Mouse (Mus musculus) myocyte (in vitro differentiated cells): ENCODE results near the gene Gpr15. TPM values are rescaled to one million over a fixed set of nuclear protein-coding genes. Genes with fewer than 3 reads are reported as not detected.

Experiments
- H3K27me3 ChIP-seq: one replicate; pipeline ENCODE4 v1.6.1; 2011; ENCODE audit not compliant: control insufficient read depth, insufficient read depth, insufficient read length
- H3K36me3 ChIP-seq: one replicate; pipeline ENCODE4 v1.6.1; 2011; ENCODE audit not compliant: control insufficient read depth, insufficient read depth
- H3K4me2 ChIP-seq: one replicate; pipeline ENCODE4 v1.6.1; 2011; ENCODE audit warnings: low read depth, control low read depth
- H3K4me3 ChIP-seq: one replicate; pipeline ENCODE4 v1.5.1; 2011; ENCODE audit warnings: mild to moderate bottlenecking, control low read depth, moderate library complexity
- H3K79me2 ChIP-seq: one replicate; pipeline ENCODE4 v1.6.1; 2011; ENCODE audit not compliant: control insufficient read depth, insufficient read depth
- H3ac ChIP-seq: one replicate; pipeline ENCODE4 v1.6.1; 2011; ENCODE audit not compliant: control insufficient read depth, insufficient read length
- CEBPB ChIP-seq: IDR thresholded peaks from 2 replicates; pipeline ENCODE4 v1.6.1; 2011; ENCODE audit warnings: mild to moderate bottlenecking, moderate library complexity; ENCODE audit not compliant: poor library complexity, insufficient read depth, severe bottlenecking
- E2F4 ChIP-seq: IDR thresholded peaks from one replicate; pipeline ENCODE4 v1.6.1; 2011; ENCODE audit warnings: mild to moderate bottlenecking, control low read depth, moderate library complexity; ENCODE audit not compliant: insufficient read depth
- MAX ChIP-seq: IDR thresholded peaks from one replicate; pipeline ENCODE4 v1.6.1; 2011; ENCODE audit warnings: low read depth, mild to moderate bottlenecking, control low read depth
- MYOD1 ChIP-seq, 3 experiments: IDR thresholded peaks; one replicate each; pipeline ENCODE4 v1.6.1; 2011; ENCODE audit warnings: control low read depth in 2 of 3, low read depth in 2 of 3, mild to moderate bottlenecking in 2 of 3, moderate library complexity in 1 of 3; ENCODE audit not compliant: insufficient read length in 2 of 3, control insufficient read depth in 1 of 3
- MYOG ChIP-seq, 3 experiments: IDR thresholded peaks; one replicate each; pipeline ENCODE4 v1.6.1; 2011; ENCODE audit warnings: control low read depth in 2 of 3, low read depth in 2 of 3, mild to moderate bottlenecking in 2 of 3; ENCODE audit not compliant: insufficient read length in 2 of 3, control insufficient read depth in 1 of 3, insufficient read depth in 1 of 3
- POLR2A ChIP-seq: IDR thresholded peaks from one replicate; pipeline ENCODE4 v1.6.1; 2011; ENCODE audit warnings: low read depth, mild to moderate bottlenecking, control low read depth, moderate library complexity; ENCODE audit not compliant: insufficient read length
- POLR2AphosphoS2 ChIP-seq: IDR thresholded peaks from one replicate; pipeline ENCODE4 v1.6.1; 2011; ENCODE audit warnings: low read depth, control low read depth; ENCODE audit not compliant: insufficient read length
- REST ChIP-seq: IDR thresholded peaks from one replicate; pipeline ENCODE4 v1.6.1; 2011; ENCODE audit warnings: mild to moderate bottlenecking, control low read depth, moderate library complexity; ENCODE audit not compliant: insufficient read depth, insufficient read length
- SRF ChIP-seq: IDR thresholded peaks from one replicate; pipeline ENCODE4 v1.6.1; 2011; ENCODE audit warnings: low read depth; ENCODE audit not compliant: control insufficient read depth, insufficient read length
- TCF12 ChIP-seq: IDR thresholded peaks from one replicate; pipeline ENCODE4 v1.6.1; 2011; ENCODE audit warnings: mild to moderate bottlenecking, control low read depth; ENCODE audit not compliant: poor library complexity, insufficient read depth, severe bottlenecking
- TCF3 ChIP-seq: IDR thresholded peaks from one replicate; pipeline ENCODE4 v1.6.1; 2011; ENCODE audit warnings: low read depth, control low read depth; ENCODE audit not compliant: insufficient read length
- USF1 ChIP-seq: IDR thresholded peaks from one replicate; pipeline ENCODE4 v1.6.1; 2011; ENCODE audit warnings: low read depth, mild to moderate bottlenecking, control low read depth, moderate library complexity
- polyA plus RNA-seq: library from polyadenylated mRNA; unstranded; fragments of >200 nt; fragmentation: generic; extraction: Trizol; gene quantifications from one replicate; pipeline ENCODE4 v1.2.1, GENCODE M21; 2012; ENCODE audit warnings: missing spikeins

The Gpr15 gene
- polyA plus RNA-seq, 1 experiment: not detected

GRCm38 (mm10) chr16:58694091-58694490 is 24.8 kb downstream of the Gpr15 start:
- H3ac ChIP-seq: no peak overlapping the region
- no peaks in the 10 kb centered on the region for H3K36me3 ChIP-seq
- H3K27me3 ChIP-seq: no peaks in the 10 kb centered on the region
- H3K4me3 ChIP-seq: no peak overlapping the region
- TF ChIP-seq CEBPB: no peak
- TF ChIP-seq POLR2AphosphoS2: no peak
- TF ChIP-seq USF1: no peak
- no peak for TF ChIP-seq MAX
- no peak for TF ChIP-seq TCF12
- TF ChIP-seq REST: no peak
- TF ChIP-seq MYOD1 (IDR thresholded peaks at IDR 0.05; ENCODE audit: control insufficient read depth in 1 of 3, insufficient read length in 2 of 3, low read depth in 2 of 3): no peak
- TF ChIP-seq SRF: no peak
- H3K79me2 ChIP-seq: no peaks in the 10 kb centered on the region
- no peak overlapping the region for H3K4me2 ChIP-seq

DNA sequence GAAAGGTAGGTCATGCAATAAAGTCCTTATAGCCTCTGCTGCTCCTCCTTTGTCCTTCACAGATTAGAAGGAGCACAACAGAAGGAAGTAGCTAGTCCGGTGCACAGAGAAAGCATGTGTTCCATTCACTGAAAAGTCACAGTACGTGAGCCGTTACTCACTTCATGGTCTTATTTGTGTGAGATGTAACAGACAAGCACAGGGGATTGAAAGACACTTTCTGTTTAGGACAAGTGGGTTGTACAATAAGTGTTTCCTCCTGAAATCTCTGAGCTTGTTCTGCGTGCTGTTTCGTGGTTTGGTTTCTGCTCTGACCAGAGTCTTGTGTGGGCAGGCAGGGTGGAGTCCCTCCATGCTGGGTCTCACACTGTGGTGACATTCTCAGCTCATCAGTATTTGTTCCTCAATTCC is 28.5 kb downstream of the Gpr15 start:
- Histone ChIP-seq H3K79me2 (no peaks in the 10 kb centered on the region), H3K36me3 (no peaks in the 10 kb centered on the region), H3ac (no peak overlapping the region), H3K4me2 (peak overlapping the region; percentile 31), H3K4me3 (no peak overlapping the region), H3K27me3 (no peaks in the 10 kb centered on the region)
- TF ChIP-seq MAX (no peak), TCF12 (no peak), TCF3 (no peak), CEBPB (no peak), MYOD1 (IDR thresholded peaks at IDR 0.05; ENCODE audit: control insufficient read depth in 1 of 3, insufficient read length in 2 of 3, low read depth in 2 of 3) (no peak), POLR2A (no peak), E2F4 (no peak)

- Histone ChIP-seq H3K36me3 (no peaks in the 10 kb centered on the region), H3K27me3 (no peaks in the 10 kb centered on the region), H3K79me2 (no peaks in the 10 kb centered on the region), H3K4me3 (no peak overlapping the region), H3ac (no peak overlapping the region), H3K4me2 (no peak overlapping the region)
- TF ChIP-seq POLR2AphosphoS2: no peak
- no peak for TF ChIP-seq TCF3
- no peak for TF ChIP-seq CEBPB
- TF ChIP-seq E2F4: no peak
- no peak for TF ChIP-seq USF1
- no peak for TF ChIP-seq MAX
- no peak for TF ChIP-seq SRF
- TF ChIP-seq POLR2A: no peak
- no peak for TF ChIP-seq TCF12
These were observed 29.2 kb downstream of the Gpr15 start for GRCm38 (mm10) chr16:58689555-58690169.

DNA sequence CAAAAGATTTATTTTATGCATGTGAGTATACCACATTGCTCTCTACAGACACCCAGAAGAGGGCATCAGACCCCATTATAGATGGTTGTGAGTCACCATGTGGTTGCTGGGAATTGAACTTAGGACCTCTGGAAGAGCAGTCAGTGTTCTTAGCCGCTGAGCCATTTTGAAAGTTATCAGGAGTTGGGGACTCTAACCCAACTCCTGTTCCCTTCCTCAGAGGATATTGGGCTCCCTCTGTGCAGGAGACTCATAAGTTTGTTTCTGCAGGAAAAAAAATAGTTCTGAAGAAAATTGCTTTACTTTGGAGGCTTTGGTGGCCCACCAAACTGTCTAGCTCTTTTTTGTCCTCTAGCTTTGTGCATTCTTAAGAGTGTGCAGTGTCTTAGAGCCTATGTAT is 30.3 kb downstream of the Gpr15 start:
- H3K27me3 ChIP-seq: no peaks in the 10 kb centered on the region
- H3ac ChIP-seq: no peak overlapping the region
- no peak overlapping the region for H3K4me3 ChIP-seq
- no peak overlapping the region for H3K4me2 ChIP-seq
- H3K79me2 ChIP-seq: no peaks in the 10 kb centered on the region
- no peaks in the 10 kb centered on the region for H3K36me3 ChIP-seq
- TF ChIP-seq TCF12 (no peak), USF1 (no peak)

- Histone ChIP-seq H3ac (no peak overlapping the region), H3K27me3 (no peaks in the 10 kb centered on the region), H3K4me2 (no peak overlapping the region), H3K36me3 (peaks cover 5% of the 10 kb centered on the region), H3K4me3 (no peak overlapping the region), H3K79me2 (no peaks in the 10 kb centered on the region)
- TF ChIP-seq CEBPB: no peak
- TF ChIP-seq TCF12: no peak
- TF ChIP-seq MYOD1 (IDR thresholded peaks at IDR 0.05; ENCODE audit: control insufficient read depth in 1 of 3, insufficient read length in 2 of 3, low read depth in 2 of 3): no peak
- TF ChIP-seq USF1: peak; percentile 16
- TF ChIP-seq MYOG (IDR thresholded peaks at IDR 0.05; ENCODE audit: control insufficient read depth in 1 of 3, insufficient read depth in 1 of 3, insufficient read length in 2 of 3, low read depth in 2 of 3): no peak
These were observed 33.0 kb downstream of the Gpr15 start for GRCm38 (mm10) chr16:58685548-58686537.
